Mouse (Mus musculus) stomach, embryonic 15.5 days (tissue): ENCODE results near the gene Kif17. TPM values are rescaled to one million over a fixed set of nuclear protein-coding genes. Genes with fewer than 3 reads are reported as not detected.

ENCODE experiments used
- ATAC-seq: fragments of 200-750 bp; cut with Nextera tagmentation; 2 replicates; pipeline ENCODE4 v1.8.0; 2017; ENCODE audit warnings: low read depth, moderate number of reproducible peaks, moderate TSS enrichment; ENCODE audit not compliant: insufficient read depth, low FRiP score
- H3K27ac ChIP-seq: fragments of 300-500 bp; sonication (generic); 2 replicates; pipeline ENCODE4 v1.5.1; 2015; ENCODE audit warnings: mild to moderate bottlenecking, inconsistent platforms
- H3K27me3 ChIP-seq: fragments of 300-500 bp; sonication (generic); replicated peaks from 2 replicates; pipeline ENCODE4 v1.6.1; 2015; ENCODE audit warnings: inconsistent platforms
- H3K36me3 ChIP-seq: fragments of 300-500 bp; sonication (generic); 2 replicates; pipeline ENCODE4 v1.6.1; 2015; ENCODE audit warnings: inconsistent platforms
- H3K4me1 ChIP-seq: fragments of 300-500 bp; sonication (generic); 2 replicates; pipeline ENCODE4 v1.6.1; 2015; ENCODE audit warnings: inconsistent platforms
- H3K4me2 ChIP-seq: fragments of 300-500 bp; sonication (generic); 2 replicates; pipeline ENCODE4 v1.6.1; 2015; ENCODE audit warnings: mild to moderate bottlenecking, inconsistent platforms
- H3K4me3 ChIP-seq: fragments of 300-500 bp; sonication (generic); replicated peaks from 2 replicates; pipeline ENCODE4 v1.5.1; 2015; ENCODE audit warnings: inconsistent platforms
- H3K9ac ChIP-seq: fragments of 300-500 bp; sonication (generic); 2 replicates; pipeline ENCODE4 v1.6.1; 2015; ENCODE audit warnings: inconsistent platforms
- H3K9me3 ChIP-seq: fragments of 300-500 bp; sonication (generic); 2 replicates; pipeline ENCODE4 v1.6.1; 2016; ENCODE audit warnings: inconsistent platforms
- WGBS: fragments of 180-500 bp; shearing (Covaris S2); methylation state at CpG from one replicate; pipeline ENCODE4 v1.1.7; 2015; 5-methylcytosine and 5-hydroxymethylcytosine counted together
- polyA plus RNA-seq: library from polyadenylated mRNA; unstranded; fragments of >200 nt; fragmentation: Nextera tagmentation; extraction: Ambion mirVana; gene quantifications from 2 replicates; pipeline ENCODE4 v1.2.1, GENCODE M21; 2015

The Kif17 gene
- polyA plus RNA-seq, 1 experiment from 2014 or later: 1.9 TPM

- Histone ChIP-seq H3K4me1 (peaks cover 21% of the 10 kb centered on the region), H3K36me3 (no peaks in the 10 kb centered on the region), H3K4me2 (peak overlapping the region; percentile 77), H3K9ac (peak overlapping the region; percentile 73), H3K9me3 (no peaks in the 10 kb centered on the region), H3K4me3 (peak overlapping the region; percentile 97), H3K27ac (peak overlapping the region; percentile 80), H3K27me3 (no peaks in the 10 kb centered on the region)
- WGBS: 10% methylated on average over 18 of the region's 18 CpGs
- no peak for ATAC-seq
These were observed 53.5 kb downstream of the Kif17 start for GRCm38 (mm10) chr4:138303742-138304141.

- ATAC-seq: peak; percentile 99
- Histone ChIP-seq H3K27me3 (no peaks in the 10 kb centered on the region), H3K4me1 (peaks cover 21% of the 10 kb centered on the region), H3K36me3 (peaks cover 5% of the 10 kb centered on the region), H3K9me3 (no peaks in the 10 kb centered on the region), H3K4me2 (peak within 1 kb of the TSS; percentile 77), H3K9ac (peak within 1 kb of the TSS; percentile 98), H3K4me3 (peak within 1 kb of the TSS; percentile 97), H3K27ac (peak within 1 kb of the TSS; percentile 80)
- under 1% methylated on average over 43 of the region's 64 CpGs for WGBS
These were observed 54.3 kb downstream of the Kif17 start, which contains the start of gene Ddost for GRCm38 (mm10) chr4:138304340-138305104. TSS of gene Ddost (plus strand) at chr4:138304730.

- WGBS: 88% methylated on average over 3 of the region's 3 CpGs
- Histone ChIP-seq H3K36me3 (peaks cover 26% of the 10 kb centered on the region), H3K27ac (no peak overlapping the region), H3K4me3 (no peak overlapping the region), H3K9ac (no peak overlapping the region), H3K4me2 (no peak overlapping the region), H3K27me3 (no peaks in the 10 kb centered on the region), H3K9me3 (no peaks in the 10 kb centered on the region), H3K4me1 (peaks cover 21% of the 10 kb centered on the region)
- ATAC-seq: no peak
These were observed 56.8 kb downstream of the Kif17 start for GRCm38 (mm10) chr4:138307025-138307424.

GRCm38 (mm10) chr4:138307739-138308138, 57.5 kb downstream of the Kif17 start:
- Histone ChIP-seq H3K27me3 (no peaks in the 10 kb centered on the region), H3K4me1 (peaks cover 21% of the 10 kb centered on the region), H3K9me3 (no peaks in the 10 kb centered on the region), H3K27ac (no peak overlapping the region), H3K4me3 (no peak overlapping the region), H3K9ac (no peak overlapping the region), H3K36me3 (peaks cover 31% of the 10 kb centered on the region), H3K4me2 (no peak overlapping the region)
- WGBS: 85% methylated on average over 12 of the region's 12 CpGs
- no peak for ATAC-seq

- no peak overlapping the region for H3K4me3 ChIP-seq
- H3K9ac ChIP-seq: no peak overlapping the region
- WGBS: 96% methylated on average over 19 of the region's 19 CpGs
- H3K36me3 ChIP-seq: peaks cover 44% of the 10 kb centered on the region
- no peak for ATAC-seq
- peaks cover 11% of the 10 kb centered on the region for H3K4me1 ChIP-seq
- H3K27ac ChIP-seq: no peak overlapping the region
- no peaks in the 10 kb centered on the region for H3K9me3 ChIP-seq
- no peaks in the 10 kb centered on the region for H3K27me3 ChIP-seq
- H3K4me2 ChIP-seq: no peak overlapping the region
These were observed 60.2 kb downstream of the Kif17 start for GRCm38 (mm10) chr4:138310311-138310910.

GRCm38 (mm10) chr4:138311595-138311994, 61.4 kb downstream of the Kif17 start:
- Histone ChIP-seq H3K4me3 (no peak overlapping the region), H3K27me3 (no peaks in the 10 kb centered on the region), H3K4me2 (no peak overlapping the region), H3K27ac (no peak overlapping the region), H3K9ac (no peak overlapping the region), H3K9me3 (no peaks in the 10 kb centered on the region), H3K4me1 (peaks cover 5% of the 10 kb centered on the region; the same call in 1 of the 2 replicates), H3K36me3 (peaks cover 44% of the 10 kb centered on the region)
- ATAC-seq: peak; percentile 42; the same call in 1 of the 2 replicates
- WGBS: 47% methylated on average over 8 of the region's 8 CpGs

GRCm38 (mm10) chr4:138312105-138312504, 61.9 kb downstream of the Kif17 start:
- no peak for ATAC-seq
- H3K36me3 ChIP-seq: peaks cover 44% of the 10 kb centered on the region
- H3K9me3 ChIP-seq: no peaks in the 10 kb centered on the region
- WGBS: 93% methylated on average over 3 of the region's 3 CpGs
- H3K9ac ChIP-seq: no peak overlapping the region
- no peak overlapping the region for H3K4me3 ChIP-seq
- no peaks in the 10 kb centered on the region for H3K27me3 ChIP-seq
- H3K27ac ChIP-seq: no peak overlapping the region
- peaks cover 4% of the 10 kb centered on the region; the same call in 1 of the 2 replicates for H3K4me1 ChIP-seq
- H3K4me2 ChIP-seq: no peak overlapping the region

GRCm38 (mm10) chr4:138313021-138313420, 62.8 kb downstream of the Kif17 start:
- H3K9me3 ChIP-seq: no peaks in the 10 kb centered on the region
- no peak for ATAC-seq
- no peak overlapping the region for H3K4me2 ChIP-seq
- H3K9ac ChIP-seq: no peak overlapping the region
- H3K36me3 ChIP-seq: peaks cover 44% of the 10 kb centered on the region
- no peaks in the 10 kb centered on the region for H3K4me1 ChIP-seq
- no peak overlapping the region for H3K4me3 ChIP-seq
- H3K27me3 ChIP-seq: no peaks in the 10 kb centered on the region
- H3K27ac ChIP-seq: no peak overlapping the region
- WGBS: 87% methylated on average over 11 of the region's 11 CpGs

- no peak for ATAC-seq
- H3K4me1 ChIP-seq: no peaks in the 10 kb centered on the region
- H3K36me3 ChIP-seq: peaks cover 43% of the 10 kb centered on the region
- no peak overlapping the region for H3K27ac ChIP-seq
- H3K9me3 ChIP-seq: no peaks in the 10 kb centered on the region
- 87% methylated on average over 4 of the region's 4 CpGs for WGBS
- no peak overlapping the region for H3K4me2 ChIP-seq
- H3K4me3 ChIP-seq: no peak overlapping the region
- H3K9ac ChIP-seq: no peak overlapping the region
- no peaks in the 10 kb centered on the region for H3K27me3 ChIP-seq
These were observed 63.6 kb downstream of the Kif17 start for GRCm38 (mm10) chr4:138313795-138314194.

- no peaks in the 10 kb centered on the region for H3K27me3 ChIP-seq
- peaks cover 30% of the 10 kb centered on the region for H3K36me3 ChIP-seq
- no peaks in the 10 kb centered on the region for H3K4me1 ChIP-seq
- H3K4me3 ChIP-seq: no peak overlapping the region
- no peak for ATAC-seq
- WGBS: 74% methylated on average over 9 of the region's 9 CpGs
- H3K9ac ChIP-seq: no peak overlapping the region
- no peaks in the 10 kb centered on the region for H3K9me3 ChIP-seq
- no peak overlapping the region for H3K27ac ChIP-seq
- no peak overlapping the region for H3K4me2 ChIP-seq
These were observed 65.5 kb downstream of the Kif17 start for GRCm38 (mm10) chr4:138315781-138316180.

GRCm38 (mm10) chr4:138316369-138316768, 66.1 kb downstream of the Kif17 start:
- WGBS: 87% methylated on average over 6 of the region's 6 CpGs
- no peak for ATAC-seq
- H3K4me2 ChIP-seq: no peak overlapping the region
- H3K9me3 ChIP-seq: no peaks in the 10 kb centered on the region
- H3K4me1 ChIP-seq: no peaks in the 10 kb centered on the region; the same call in 1 of the 2 replicates
- H3K4me3 ChIP-seq: no peak overlapping the region
- H3K27ac ChIP-seq: no peak overlapping the region
- H3K27me3 ChIP-seq: no peaks in the 10 kb centered on the region
- H3K9ac ChIP-seq: no peak overlapping the region
- H3K36me3 ChIP-seq: peaks cover 24% of the 10 kb centered on the region

GRCm38 (mm10) chr4:138318509-138319266, 68.5 kb downstream of the Kif17 start:
- 51% methylated on average over 6 of the region's 6 CpGs for WGBS
- ATAC-seq: no peak

More at GRCm38 (mm10) chr4:138318509-138319266, 68.5 kb downstream of the Kif17 start:
- no peak overlapping the region for H3K4me3 ChIP-seq
- H3K9me3 ChIP-seq: no peaks in the 10 kb centered on the region
- peaks cover 9% of the 10 kb centered on the region for H3K4me1 ChIP-seq
- no peak overlapping the region for H3K9ac ChIP-seq
- H3K27me3 ChIP-seq: no peaks in the 10 kb centered on the region
- no peak overlapping the region for H3K27ac ChIP-seq
- H3K4me2 ChIP-seq: no peak overlapping the region
- peaks cover 3% of the 10 kb centered on the region for H3K36me3 ChIP-seq
